Mouse (Mus musculus) liver, postnatal 0 days (tissue): Measurements from ENCODE around the gene Hmces.

Source experiments
- CTCF ChIP-seq: sonication (generic); IDR thresholded peaks from 2 replicates; pipeline ENCODE4 v1.5.1; 2016; ENCODE audit warnings: antibody characterized with exemption, low read depth
- EP300 ChIP-seq: IDR thresholded peaks from 2 replicates; pipeline ENCODE4 v1.6.1; 2016; ENCODE audit warnings: antibody characterized with exemption, low read depth, mild to moderate bottlenecking

DNA sequence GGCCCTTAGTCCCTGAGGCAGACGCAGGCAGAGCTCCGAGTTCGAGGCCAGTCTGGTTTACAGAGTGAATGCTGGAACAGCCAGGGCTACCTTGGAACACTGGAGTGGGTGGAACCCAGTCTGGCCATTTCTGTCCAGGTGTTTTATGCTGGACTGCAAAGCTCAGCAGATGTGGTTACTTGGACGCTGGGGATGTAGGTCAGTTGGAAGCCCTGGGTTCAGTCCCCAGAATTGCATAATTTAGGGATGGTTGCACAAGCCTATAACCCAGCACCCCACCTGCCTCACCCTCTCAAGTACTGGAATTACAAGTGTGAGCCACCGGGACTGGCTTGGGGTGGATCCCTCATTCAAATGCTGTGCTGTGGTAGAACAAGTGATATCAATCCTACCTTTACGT, 47.5 kb upstream of the Hmces start:
- no peak for TF ChIP-seq CTCF
- no peak for TF ChIP-seq EP300
